Mouse (Mus musculus): ENCODE data around the gene 4930404N11Rik. TPM values are rescaled to one million over a fixed set of nuclear protein-coding genes. Genes with fewer than 3 reads are reported as not detected.

4930404N11Rik gene
- polyA plus RNA-seq, 1 experiment from 2014 or later: 3.0 TPM

- DNase-seq (ENCODE audit: low spot score): peak; percentile 38
Observed at GRCm38 (mm10) chr10:81401521-81402226, 36.1 kb upstream of the 4930404N11Rik start.

- no peak for DNase-seq (ENCODE audit: low spot score)
Observed at GRCm38 (mm10) chr10:81401205-81401520, 35.5 kb upstream of the 4930404N11Rik start.

GRCm38 (mm10) chr10:81400371-81401204, 35.0 kb upstream of the 4930404N11Rik start:
- no peak for DNase-seq (ENCODE audit: low spot score)

- DNase-seq (ENCODE audit: low spot score): no peak
Observed at GRCm38 (mm10) chr10:81399798-81400308, 34.2 kb upstream of the 4930404N11Rik start.

GRCm38 (mm10) chr10:81399296-81399695, 33.7 kb upstream of the 4930404N11Rik start:
- DNase-seq (ENCODE audit: low spot score): no peak

- DNase-seq (ENCODE audit: low spot score): no peak
Observed at GRCm38 (mm10) chr10:81396749-81397148, 31.1 kb upstream of the 4930404N11Rik start.

GRCm38 (mm10) chr10:81395865-81396264, 30.2 kb upstream of the 4930404N11Rik start:
- DNase-seq (ENCODE audit: low spot score): no peak

- peak; percentile 75 for DNase-seq (ENCODE audit: low spot score)
Observed at GRCm38 (mm10) chr10:81395127-81395526, 29.5 kb upstream of the 4930404N11Rik start.

GRCm38 (mm10) chr10:81393456-81394063, 27.9 kb upstream of the 4930404N11Rik start:
- DNase-seq (ENCODE audit: low spot score): peak; percentile 49

- DNase-seq (ENCODE audit: low spot score): peak; percentile 23
Observed at GRCm38 (mm10) chr10:81392781-81393185, 27.2 kb upstream of the 4930404N11Rik start, which contains the start of gene Smim24. TSS of gene Smim24 (plus strand) at chr10:81393051.

- DNase-seq (ENCODE audit: low spot score): no peak
Observed at GRCm38 (mm10) chr10:81392270-81392669, 26.7 kb upstream of the 4930404N11Rik start.

- DNase-seq (ENCODE audit: low spot score): no peak
Observed at GRCm38 (mm10) chr10:81390678-81390965, 25.0 kb upstream of the 4930404N11Rik start.

- DNase-seq (ENCODE audit: low spot score): peak; percentile 58
Observed at GRCm38 (mm10) chr10:81389801-81390677, 24.4 kb upstream of the 4930404N11Rik start.

GRCm38 (mm10) chr10:81389373-81389772, 23.8 kb upstream of the 4930404N11Rik start:
- no peak for DNase-seq (ENCODE audit: low spot score)

GRCm38 (mm10) chr10:81388505-81389055, 23.0 kb upstream of the 4930404N11Rik start, which contains the start of gene Gm48552:
TSS of gene Gm48552 (plus strand) at chr10:81389005.
- no peak for DNase-seq (ENCODE audit: low spot score)

- no peak for DNase-seq (ENCODE audit: low spot score)
Observed at GRCm38 (mm10) chr10:81387716-81388115, 22.1 kb upstream of the 4930404N11Rik start.

- no peak for DNase-seq (ENCODE audit: low spot score)
Observed at GRCm38 (mm10) chr10:81385603-81386306, 20.1 kb upstream of the 4930404N11Rik start.

- DNase-seq (ENCODE audit: low spot score): no peak
Observed at GRCm38 (mm10) chr10:81384605-81384982, 19.0 kb upstream of the 4930404N11Rik start.

GRCm38 (mm10) chr10:81383802-81384604, 18.4 kb upstream of the 4930404N11Rik start, which contains the start of the genes Dohh and Gm48551:
TSS of gene Dohh (plus strand) at chr10:81384428.
TSS of gene Gm48551 (plus strand) at chr10:81384466.
- DNase-seq (ENCODE audit: low spot score): peak; percentile 96
